Mouse (Mus musculus) left cerebral cortex, postnatal 25 days (tissue): ENCODE results near the gene Csnk1g2. TPM values are rescaled to one million over a fixed set of nuclear protein-coding genes. Genes with fewer than 3 reads are reported as not detected.

ENCODE experiments used
- DNase-seq, 2 experiments: peaks; one replicate each; pipeline ENCODE4 v3.0.0; 2022; ENCODE audit warnings: low spot score in 2 of 2, mixed read lengths in 1 of 2
- intact Hi-C: fragments of 180-260 bp; cut with DNase I; formaldehyde crosslinking; loops from one replicate; pipeline ENCODE4 v1.15.1; 2025
- total RNA-seq, 2 experiments: library from RNA; stranded (reverse); gene quantifications; 2 replicates each; pipeline ENCODE4 v1.2.3; 2021

Csnk1g2 gene
- total RNA-seq, 2 experiments from 2014 or later, result 222 to 247 TPM

- DNase-seq, result no peak
- intact Hi-C loops, result loop anchor here (2.0 to 5.0 kb wide), 3 partner anchors 18 to 80 kb away; partner anchors contain the start of genes Csnk1g2 and Klf16
These were observed 34.4 kb downstream of the Csnk1g2 start, which contains the start of gene Btbd2 for GRCm38 (mm10) chr10:80656863-80657623. Gene Btbd2, minus strand, starts transcription at chr10:80657071.

- intact Hi-C loops, result loop anchor here (5.0 kb wide), 2 partner anchors 36 to 81 kb away; partner anchors contain the start of genes Csnk1g2 and Klf16
- DNase-seq, result no peak
These were observed 35.7 kb downstream of the Csnk1g2 start for GRCm38 (mm10) chr10:80658194-80658840.

- DNase-seq, result no peak
- intact Hi-C loops, result loop anchor here (1.0 to 5.0 kb wide), 3 partner anchors 29 to 82 kb away; partner anchors contain the start of genes Csnk1g2 and Klf16
These were observed 36.2 kb downstream of the Csnk1g2 start for GRCm38 (mm10) chr10:80658841-80659202.

DNA sequence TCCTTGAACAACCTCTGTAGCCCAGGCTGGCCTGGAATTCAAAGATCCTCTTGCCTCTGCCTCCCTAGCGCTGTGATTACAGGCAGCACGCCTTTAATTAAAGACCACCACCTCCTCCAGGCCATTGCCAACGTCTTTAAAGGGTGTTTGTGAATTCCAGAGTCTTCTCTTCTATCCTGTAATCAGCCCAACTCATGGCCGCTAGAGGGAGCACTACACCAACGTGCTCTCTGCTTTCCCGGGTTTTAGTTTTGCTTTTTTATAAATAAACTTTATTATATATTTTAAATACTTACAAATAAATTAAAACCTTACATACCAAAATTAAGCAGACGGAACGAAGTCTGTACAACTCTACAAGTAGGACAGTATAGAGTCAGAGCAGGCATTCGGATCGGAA is 36.6 kb downstream of the Csnk1g2 start:
- DNase-seq, result peak; percentile 76 to 78
- intact Hi-C loops, result loop anchor here (1.0 to 5.0 kb wide), 3 partner anchors 29 to 82 kb away; partner anchors contain the start of genes Csnk1g2 and Klf16

DNA sequence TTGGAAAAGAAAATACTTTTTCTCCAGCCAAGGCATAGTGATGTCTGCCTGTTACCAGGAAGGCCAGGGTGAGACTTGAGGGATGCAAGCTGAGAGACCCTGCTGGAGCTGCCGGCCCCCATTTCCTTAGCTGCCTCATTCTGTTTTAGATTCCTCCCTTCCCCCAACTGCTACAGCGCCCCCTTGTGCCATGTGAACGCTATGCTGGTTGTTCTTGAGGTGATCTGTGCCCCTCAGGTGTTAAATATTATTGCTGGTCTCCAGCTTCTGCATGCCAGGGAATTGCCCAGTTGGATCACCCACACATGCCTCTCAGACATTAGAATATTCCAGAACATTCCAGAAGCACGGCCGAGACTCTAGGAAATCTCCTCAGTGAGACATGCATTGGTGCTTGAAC is 38.5 kb downstream of the Csnk1g2 start:
- no peak for DNase-seq
- intact Hi-C loops, result no loop called here

GRCm38 (mm10) chr10:80663485-80664196 is 41.0 kb downstream of the Csnk1g2 start:
- intact Hi-C loops, result no loop called here
- no peak for DNase-seq

- intact Hi-C loops, result no loop called here
- DNase-seq, result peak in 1 of 2 experiments; percentile 46
These were observed 41.8 kb downstream of the Csnk1g2 start for GRCm38 (mm10) chr10:80664197-80665015.

- DNase-seq, result no peak
These were observed 42.4 kb downstream of the Csnk1g2 start for GRCm38 (mm10) chr10:80665016-80665380.

DNA sequence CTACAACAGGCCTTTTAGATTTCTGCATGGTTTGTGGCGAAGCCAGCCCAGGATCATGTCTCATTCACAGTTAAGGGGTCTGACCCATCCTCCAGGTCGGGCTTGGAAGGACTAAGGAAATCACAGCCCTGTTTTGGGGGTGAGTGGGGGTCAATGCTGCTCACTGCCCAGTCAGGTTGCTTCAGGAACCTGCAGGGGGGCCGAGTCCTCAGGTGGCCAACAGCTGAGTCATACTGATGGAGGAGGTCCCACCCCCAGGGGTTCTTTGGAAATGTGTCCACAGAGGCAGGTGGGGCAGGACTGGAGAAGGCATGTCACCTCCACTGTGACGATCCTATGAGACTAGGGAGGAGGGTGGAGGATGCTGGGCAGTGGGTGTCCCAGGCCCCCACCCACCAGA is 42.8 kb downstream of the Csnk1g2 start:
- no peak for DNase-seq
- intact Hi-C loops, result no loop called here

More at GRCm38 (mm10) chr10:80665016-80665380, 42.4 kb downstream of the Csnk1g2 start:
- intact Hi-C loops, result no loop called here

DNA sequence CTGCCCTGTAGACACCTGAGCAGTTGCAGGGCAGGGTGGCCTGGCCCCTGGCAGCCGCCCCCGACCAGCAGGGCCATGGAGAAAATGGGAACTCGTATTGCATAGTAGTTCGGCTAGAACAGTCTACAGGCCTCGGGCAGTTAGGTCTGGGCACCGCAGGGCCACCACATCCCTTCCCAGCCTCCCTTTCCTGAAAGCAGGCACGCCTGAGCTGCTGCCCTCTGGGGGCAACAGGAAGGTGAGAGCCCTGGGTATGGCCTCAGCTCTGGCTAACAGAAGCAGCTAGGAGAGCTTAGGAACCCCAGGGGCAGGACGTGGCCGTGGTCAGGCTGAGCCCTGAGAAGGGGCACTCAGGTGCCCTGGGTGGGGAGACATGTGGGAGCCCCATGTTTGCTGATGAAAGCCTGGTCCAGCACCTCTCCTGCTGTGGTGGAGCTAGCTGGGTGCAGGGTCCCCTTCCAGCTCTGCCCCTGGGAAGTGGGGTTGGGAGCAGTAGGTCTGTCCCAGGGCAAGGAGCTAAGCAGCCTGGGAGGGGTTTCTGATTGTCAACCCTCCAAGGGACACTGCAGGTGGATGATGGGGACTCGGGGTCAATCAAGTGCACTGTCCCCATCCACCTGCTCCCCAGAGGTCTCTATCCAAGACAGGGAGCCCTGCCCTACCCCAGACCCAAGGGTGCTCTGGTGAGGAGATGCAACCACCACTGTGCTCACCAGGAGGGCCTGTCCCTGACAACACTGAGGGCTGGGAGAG is 43.5 kb downstream of the Csnk1g2 start:
- DNase-seq, result no peak
- intact Hi-C loops, result no loop called here

DNA sequence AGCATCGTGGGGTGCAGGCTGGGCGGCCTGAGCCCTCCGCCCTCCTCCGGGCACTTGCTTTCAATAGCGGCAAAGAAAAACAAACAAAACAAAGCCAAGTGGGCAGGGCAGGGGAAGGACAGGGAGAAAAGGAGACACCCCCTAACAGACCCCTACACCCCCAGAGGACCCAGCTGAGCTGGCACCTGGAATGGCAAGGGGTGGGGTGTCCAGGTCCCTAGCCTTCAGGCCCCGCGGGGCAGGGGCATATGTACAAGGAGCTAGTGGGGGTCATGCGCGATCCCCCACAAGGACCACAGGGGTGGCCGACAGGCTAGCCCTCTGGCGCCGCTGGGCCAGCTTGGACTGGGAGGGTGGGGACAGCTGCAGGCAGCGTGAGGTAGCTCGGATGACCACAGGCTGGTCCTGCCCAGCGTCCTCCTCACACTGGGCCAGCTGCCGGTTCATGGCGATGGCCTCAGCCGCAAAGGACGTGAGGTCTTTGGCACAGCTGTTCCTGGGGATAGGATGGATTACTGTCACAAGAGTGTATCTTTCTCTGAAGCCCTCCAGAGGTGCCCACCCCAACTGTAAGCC is 44.3 kb downstream of the Csnk1g2 start:
- no peak for DNase-seq
- intact Hi-C loops, result no loop called here

DNA sequence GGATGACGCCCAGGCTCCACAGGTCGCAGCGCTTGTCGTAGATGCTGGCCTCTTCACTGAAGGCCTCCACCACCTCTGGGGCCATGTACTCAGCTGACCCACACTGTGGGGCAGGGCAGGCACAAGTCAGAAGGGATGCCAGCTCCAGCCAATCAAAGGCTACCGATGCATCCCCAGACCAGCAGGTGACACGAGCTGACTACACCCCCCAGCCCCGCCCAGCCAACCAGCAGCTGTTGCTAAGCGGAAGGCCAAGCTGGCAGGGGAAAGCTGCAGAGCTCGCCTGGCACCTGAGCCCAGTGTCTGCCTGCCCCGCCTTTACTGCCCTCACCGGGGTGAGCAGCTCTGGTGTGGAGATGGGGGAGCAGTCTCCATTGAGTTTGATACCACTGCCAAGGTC is 46.0 kb downstream of the Csnk1g2 start:
- DNase-seq, result no peak
- intact Hi-C loops, result no loop called here

- DNase-seq, result no peak
- intact Hi-C loops, result no loop called here
These were observed 46.4 kb downstream of the Csnk1g2 start for GRCm38 (mm10) chr10:80669018-80669417.

DNA sequence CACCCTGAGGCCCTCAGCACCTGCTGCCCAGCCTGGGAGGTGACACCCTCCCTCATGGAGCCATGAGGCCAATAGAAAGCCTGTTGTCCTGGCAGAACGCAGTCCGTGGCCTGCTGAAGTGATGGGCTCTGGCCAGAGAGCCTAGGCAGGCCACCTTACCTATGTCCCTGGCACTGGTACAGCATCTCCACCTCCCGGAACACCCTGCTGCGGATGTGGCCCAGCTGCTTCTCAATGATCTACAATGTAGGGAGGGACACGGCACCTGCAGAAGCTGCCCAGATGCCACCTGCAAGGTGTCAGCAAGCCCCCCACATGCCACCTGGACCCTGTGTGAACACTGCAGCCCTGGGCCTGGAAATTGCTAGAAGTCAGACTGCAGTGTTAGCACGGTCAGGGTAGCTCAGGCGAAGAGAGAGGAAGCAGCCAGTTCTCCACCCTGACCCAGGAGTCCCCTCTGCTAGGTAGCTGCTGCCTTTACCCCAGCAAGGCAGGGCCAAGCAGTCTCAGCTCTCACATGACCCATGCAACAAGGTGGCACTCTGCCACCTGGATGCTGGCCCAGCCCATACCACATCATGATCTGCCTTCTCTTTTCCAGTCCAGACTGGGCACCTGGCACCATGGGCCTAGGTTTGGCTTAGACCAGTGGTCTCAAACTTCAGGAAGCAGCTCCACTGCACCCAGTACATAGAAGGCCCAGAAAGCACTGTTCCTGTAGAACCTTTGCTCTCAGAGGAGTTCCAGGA is 47.3 kb downstream of the Csnk1g2 start:
- DNase-seq, result no peak
- intact Hi-C loops, result no loop called here

- no peak for DNase-seq
- intact Hi-C loops, result no loop called here
These were observed 47.9 kb downstream of the Csnk1g2 start for GRCm38 (mm10) chr10:80670531-80670930.

DNA sequence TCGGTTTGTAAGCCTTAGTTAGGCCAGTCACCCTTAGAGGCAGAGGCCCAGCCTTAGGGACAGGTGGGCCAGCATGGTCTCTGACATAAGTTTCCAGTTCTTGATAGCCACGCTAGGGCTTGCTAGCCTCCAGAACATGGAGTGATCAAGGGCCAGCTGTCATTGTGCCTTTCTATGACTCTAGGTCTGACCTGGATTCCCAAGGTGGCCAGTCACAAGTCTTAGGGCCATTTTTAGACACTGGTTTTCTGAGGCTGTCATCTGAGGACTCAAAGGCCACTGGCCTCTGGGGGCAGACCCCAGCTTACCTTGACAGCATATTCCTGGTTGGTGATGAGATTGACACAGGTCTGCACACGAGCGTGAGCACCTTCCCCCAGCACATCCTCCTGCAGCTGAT is 48.6 kb downstream of the Csnk1g2 start:
- DNase-seq, result no peak
- intact Hi-C loops, result no loop called here

- DNase-seq, result no peak
- intact Hi-C loops, result no loop called here
These were observed 49.5 kb downstream of the Csnk1g2 start for GRCm38 (mm10) chr10:80671936-80672690.
